Mouse (Mus musculus) midbrain, embryonic 12.5 days (tissue): Measurements from ENCODE around the gene Mfap3l. TPM values are rescaled to one million over a fixed set of nuclear protein-coding genes. Genes with fewer than 3 reads are reported as not detected.
"Not testable (repeated sequence)": the region's sequence is repeated elsewhere in the genome, so short reads cannot be mapped to it uniquely, and the experiment has no call there.

Source experiments
- ATAC-seq: fragments of 200-750 bp; cut with Nextera tagmentation; 2 replicates; pipeline ENCODE4 v1.8.0; 2017; ENCODE audit warnings: low read depth, moderate TSS enrichment, moderate library complexity; ENCODE audit not compliant: low FRiP score
- H3K27ac ChIP-seq: fragments of 300-500 bp; sonication (generic); replicated peaks from 2 replicates; pipeline ENCODE4 v1.5.1; 2016; ENCODE audit warnings: mild to moderate bottlenecking
- H3K27me3 ChIP-seq: fragments of 300-500 bp; sonication (generic); 2 replicates; pipeline ENCODE4 v1.6.1; 2016; ENCODE audit warnings: mild to moderate bottlenecking
- H3K36me3 ChIP-seq: fragments of 300-500 bp; sonication (generic); 2 replicates; pipeline ENCODE4 v1.6.1; 2016
- H3K4me1 ChIP-seq: fragments of 300-500 bp; sonication (generic); 2 replicates; pipeline ENCODE4 v1.6.1; 2016
- H3K4me2 ChIP-seq: fragments of 300-500 bp; sonication (generic); replicated peaks from 2 replicates; pipeline ENCODE4 v1.6.1; 2016; ENCODE audit warnings: mild to moderate bottlenecking, moderate library complexity
- H3K4me3 ChIP-seq: fragments of 300-500 bp; sonication (generic); 2 replicates; pipeline ENCODE4 v1.5.1; 2016; ENCODE audit warnings: mild to moderate bottlenecking
- H3K9ac ChIP-seq: fragments of 300-500 bp; sonication (generic); replicated peaks from 2 replicates; pipeline ENCODE4 v1.6.1; 2016; ENCODE audit warnings: mild to moderate bottlenecking, moderate library complexity
- H3K9me3 ChIP-seq: fragments of 300-500 bp; sonication (generic); 2 replicates; pipeline ENCODE4 v1.6.1; 2016; ENCODE audit warnings: mild to moderate bottlenecking
- WGBS: fragments of 180-500 bp; shearing (Covaris S2); methylation state at CpG from one replicate; pipeline ENCODE4 v1.1.7; 2016; 5-methylcytosine and 5-hydroxymethylcytosine counted together
- polyA plus RNA-seq: library from polyadenylated mRNA; unstranded; fragments of >200 nt; fragmentation: Nextera tagmentation; extraction: Ambion mirVana; gene quantifications from 2 replicates; pipeline ENCODE4 v1.2.1, GENCODE M21; 2016

The Mfap3l gene
- polyA plus RNA-seq, 1 experiment from 2014 or later = 1.3 TPM

DNA sequence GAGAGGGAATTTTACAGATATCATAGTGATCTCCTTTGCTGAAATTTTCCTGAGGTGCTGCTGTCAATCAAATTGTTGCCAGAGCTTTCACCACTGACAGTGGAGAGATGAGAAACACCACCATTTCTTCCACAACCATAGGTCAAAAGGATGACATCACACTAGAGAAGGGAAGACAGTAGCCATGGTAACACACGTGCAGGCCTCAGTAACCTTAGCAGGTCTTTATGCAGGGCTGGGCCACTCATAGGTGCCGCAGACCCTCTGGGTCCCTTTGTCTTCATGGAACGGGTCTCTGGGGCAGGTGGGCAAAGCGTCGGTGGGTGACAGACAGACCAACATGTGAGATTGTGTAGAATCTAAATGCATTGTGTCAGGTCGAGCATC, 25.5 kb downstream of the Mfap3l start:
- H3K4me2 ChIP-seq = no peak overlapping the region
- H3K9ac ChIP-seq = no peak overlapping the region
- no peaks in the 10 kb centered on the region for H3K27me3 ChIP-seq
- no peak overlapping the region for H3K27ac ChIP-seq
- H3K9me3 ChIP-seq = no peaks in the 10 kb centered on the region
- ATAC-seq = peak; percentile 68; the same call in 1 of the 2 replicates
- WGBS = 76% methylated on average over 6 of the region's 6 CpGs
- no peak overlapping the region for H3K4me3 ChIP-seq
- H3K36me3 ChIP-seq = no peaks in the 10 kb centered on the region
- H3K4me1 ChIP-seq = peaks cover 9% of the 10 kb centered on the region; the same call in 1 of the 2 replicates

GRCm38 (mm10) chr8:60658686-60659085, 26.1 kb downstream of the Mfap3l start:
- H3K9ac ChIP-seq, H3K9me3 ChIP-seq, H3K4me3 ChIP-seq, H3K36me3 ChIP-seq, ATAC-seq, H3K27ac ChIP-seq, H3K27me3 ChIP-seq, H3K4me1 ChIP-seq, H3K4me2 ChIP-seq: not testable (repeated sequence)
- WGBS = 69% methylated on average over 2 of the region's 2 CpGs

DNA sequence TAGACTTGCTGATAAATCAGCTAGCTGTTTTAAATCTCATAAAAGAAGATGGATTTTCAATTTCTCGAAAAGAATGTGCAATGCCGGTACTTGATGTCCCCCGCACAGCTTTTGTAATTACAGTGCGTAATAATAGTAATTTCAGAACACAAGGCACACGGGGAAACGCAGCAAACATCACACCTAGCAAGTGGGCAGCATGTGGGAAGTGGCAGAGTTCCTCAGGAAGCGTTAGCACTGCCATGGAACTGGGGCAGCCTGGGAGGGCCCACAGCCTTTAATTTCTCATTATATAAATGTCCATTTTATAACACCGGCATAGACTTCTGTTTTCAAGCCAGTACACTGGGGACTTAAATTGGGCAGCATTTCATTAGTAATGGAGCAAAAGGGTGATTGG, 27.1 kb downstream of the Mfap3l start:
- no peak overlapping the region for H3K4me2 ChIP-seq
- no peak overlapping the region for H3K4me3 ChIP-seq
- no peak for ATAC-seq

GRCm38 (mm10) chr8:60661191-60661590, 28.6 kb downstream of the Mfap3l start:
- Histone ChIP-seq H3K9me3 (no peaks in the 10 kb centered on the region), H3K36me3 (no peaks in the 10 kb centered on the region), H3K27me3 (no peaks in the 10 kb centered on the region), H3K4me3 (no peak overlapping the region), H3K9ac (no peak overlapping the region), H3K4me2 (no peak overlapping the region), H3K4me1 (peaks cover 9% of the 10 kb centered on the region; the same call in 1 of the 2 replicates), H3K27ac (no peak overlapping the region)
- ATAC-seq = no peak
- WGBS = 88% methylated on average over 2 of the region's 2 CpGs

More for the DNA sequence above, 27.1 kb downstream of the Mfap3l start:
- H3K9ac ChIP-seq = no peak overlapping the region
- WGBS = 93% methylated on average over 8 of the region's 8 CpGs
- no peak overlapping the region for H3K27ac ChIP-seq
- H3K9me3 ChIP-seq = no peaks in the 10 kb centered on the region
- no peaks in the 10 kb centered on the region for H3K27me3 ChIP-seq
- no peaks in the 10 kb centered on the region for H3K36me3 ChIP-seq
- H3K4me1 ChIP-seq = peaks cover 9% of the 10 kb centered on the region; the same call in 1 of the 2 replicates

GRCm38 (mm10) chr8:60663552-60663951, 30.9 kb downstream of the Mfap3l start:
- Histone ChIP-seq H3K4me2 (no peak overlapping the region), H3K27me3 (no peaks in the 10 kb centered on the region), H3K4me3 (no peak overlapping the region), H3K9me3 (no peaks in the 10 kb centered on the region), H3K27ac (no peak overlapping the region), H3K9ac (no peak overlapping the region), H3K36me3 (no peaks in the 10 kb centered on the region), H3K4me1 (peaks cover 1% of the 10 kb centered on the region; the same call in 1 of the 2 replicates)
- WGBS = 57% methylated on average over 5 of the region's 5 CpGs
- ATAC-seq = no peak

- Histone ChIP-seq H3K4me2 (no peak overlapping the region), H3K36me3 (no peaks in the 10 kb centered on the region), H3K27ac (no peak overlapping the region), H3K4me3 (no peak overlapping the region), H3K9ac (no peak overlapping the region), H3K27me3 (no peaks in the 10 kb centered on the region), H3K4me1 (no peaks in the 10 kb centered on the region), H3K9me3 (no peaks in the 10 kb centered on the region)
- 79% methylated on average over 4 of the region's 4 CpGs for WGBS
- no peak for ATAC-seq
Observed at GRCm38 (mm10) chr8:60665821-60666220, 33.2 kb downstream of the Mfap3l start.

GRCm38 (mm10) chr8:60666852-60667251, 34.2 kb downstream of the Mfap3l start:
- ATAC-seq = no peak
- Histone ChIP-seq H3K4me1 (no peaks in the 10 kb centered on the region), H3K9me3 (no peaks in the 10 kb centered on the region), H3K36me3 (no peaks in the 10 kb centered on the region), H3K4me2 (no peak overlapping the region), H3K27me3 (no peaks in the 10 kb centered on the region), H3K4me3 (no peak overlapping the region), H3K27ac (no peak overlapping the region), H3K9ac (no peak overlapping the region)
- 79% methylated on average over 3 of the region's 3 CpGs for WGBS

DNA sequence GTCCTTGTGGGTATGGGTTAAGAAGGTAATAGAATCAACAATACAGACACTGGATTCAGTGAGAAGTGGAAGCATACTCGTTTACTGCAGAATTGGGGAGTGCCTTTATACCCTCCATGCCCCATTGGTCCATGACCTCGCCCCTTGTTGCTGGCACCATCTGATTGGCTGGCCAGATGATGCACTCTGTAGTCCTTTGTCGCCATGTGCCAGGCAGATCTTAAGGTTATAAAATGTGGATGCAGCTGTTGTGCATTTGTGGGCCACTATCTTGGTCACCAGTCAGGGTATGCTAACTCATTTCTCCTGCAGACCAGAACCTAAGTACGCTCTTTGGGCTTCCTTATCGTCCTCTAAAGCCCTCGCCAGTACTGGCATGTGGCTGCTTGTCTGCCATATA, 46.0 kb downstream of the Mfap3l start:
- Histone ChIP-seq H3K4me2 (no peak overlapping the region), H3K9ac (no peak overlapping the region), H3K9me3 (no peaks in the 10 kb centered on the region), H3K4me1 (no peaks in the 10 kb centered on the region), H3K4me3 (no peak overlapping the region), H3K27ac (no peak overlapping the region), H3K36me3 (no peaks in the 10 kb centered on the region), H3K27me3 (no peaks in the 10 kb centered on the region)
- 88% methylated on average over 6 of the region's 6 CpGs for WGBS
- ATAC-seq = no peak

DNA sequence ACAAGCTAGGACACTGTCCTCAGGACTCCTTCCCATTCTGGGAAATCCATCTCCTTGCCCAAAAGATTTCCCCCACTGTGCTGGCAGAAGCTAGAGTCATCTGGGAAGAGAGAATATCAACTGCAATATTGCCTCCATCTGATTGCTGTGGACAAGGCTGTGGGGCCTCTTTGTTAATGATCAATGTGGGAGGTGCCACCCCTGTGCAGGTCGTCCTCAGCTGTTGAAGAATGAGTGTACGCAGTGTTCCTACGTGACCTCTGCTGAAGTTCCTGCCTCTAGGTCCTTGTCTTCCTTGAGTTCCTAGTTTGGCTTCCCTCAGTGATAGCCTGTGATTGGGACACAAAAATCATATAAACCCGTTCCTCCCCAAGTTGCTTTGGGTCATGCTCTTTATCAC, 49.2 kb downstream of the Mfap3l start:
- Histone ChIP-seq H3K4me3 (no peak overlapping the region), H3K27ac (no peak overlapping the region), H3K4me2 (no peak overlapping the region), H3K36me3 (no peaks in the 10 kb centered on the region), H3K9me3 (no peaks in the 10 kb centered on the region), H3K4me1 (no peaks in the 10 kb centered on the region), H3K27me3 (no peaks in the 10 kb centered on the region), H3K9ac (no peak overlapping the region)
- ATAC-seq = no peak
- 88% methylated on average over 4 of the region's 4 CpGs for WGBS

GRCm38 (mm10) chr8:60682340-60682739, 49.7 kb downstream of the Mfap3l start:
- H3K36me3 ChIP-seq = no peaks in the 10 kb centered on the region
- WGBS = 93% methylated on average over 2 of the region's 2 CpGs
- no peak overlapping the region for H3K9ac ChIP-seq
- H3K4me1 ChIP-seq = no peaks in the 10 kb centered on the region
- no peaks in the 10 kb centered on the region for H3K27me3 ChIP-seq
- no peak overlapping the region for H3K4me2 ChIP-seq
- no peak overlapping the region for H3K4me3 ChIP-seq
- H3K27ac ChIP-seq = no peak overlapping the region
- no peaks in the 10 kb centered on the region for H3K9me3 ChIP-seq
- ATAC-seq = no peak

DNA sequence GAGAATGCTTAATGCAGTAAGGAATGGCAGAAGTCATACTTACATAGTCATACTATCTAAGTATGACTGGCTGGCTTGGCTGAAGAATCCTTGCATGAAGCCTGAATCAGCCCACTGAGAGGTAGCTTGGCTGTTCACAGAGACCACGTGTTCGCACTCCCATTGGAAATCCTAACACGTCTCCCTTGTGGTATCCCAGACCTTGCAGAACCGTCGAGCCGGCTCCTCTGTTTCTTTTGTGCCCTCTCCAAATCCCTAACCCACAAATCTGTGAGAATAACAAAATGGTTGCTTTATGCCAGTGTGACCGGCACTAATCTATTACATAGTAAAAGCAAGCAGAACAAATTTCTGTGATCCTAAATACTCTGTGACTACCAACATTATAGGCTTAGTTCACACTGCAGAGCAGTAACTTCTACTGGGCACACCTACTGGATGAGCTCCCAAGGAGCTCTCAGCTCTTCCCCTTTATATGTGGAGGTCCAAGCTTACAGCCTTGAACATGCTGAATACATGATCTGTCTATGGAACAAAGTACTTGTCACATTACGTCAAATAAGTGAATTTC, 79.0 kb downstream of the Mfap3l start:
- H3K4me2 ChIP-seq = no peak overlapping the region
- no peaks in the 10 kb centered on the region for H3K4me1 ChIP-seq
- H3K9ac ChIP-seq = no peak overlapping the region
- H3K4me3 ChIP-seq = no peak overlapping the region
- no peak overlapping the region for H3K27ac ChIP-seq
- WGBS = 63% methylated on average over 8 of the region's 8 CpGs
- peak; percentile 96 for ATAC-seq
- H3K27me3 ChIP-seq = peaks cover 12% of the 10 kb centered on the region; the same call in 1 of the 2 replicates
- no peaks in the 10 kb centered on the region for H3K36me3 ChIP-seq
- no peaks in the 10 kb centered on the region for H3K9me3 ChIP-seq

DNA sequence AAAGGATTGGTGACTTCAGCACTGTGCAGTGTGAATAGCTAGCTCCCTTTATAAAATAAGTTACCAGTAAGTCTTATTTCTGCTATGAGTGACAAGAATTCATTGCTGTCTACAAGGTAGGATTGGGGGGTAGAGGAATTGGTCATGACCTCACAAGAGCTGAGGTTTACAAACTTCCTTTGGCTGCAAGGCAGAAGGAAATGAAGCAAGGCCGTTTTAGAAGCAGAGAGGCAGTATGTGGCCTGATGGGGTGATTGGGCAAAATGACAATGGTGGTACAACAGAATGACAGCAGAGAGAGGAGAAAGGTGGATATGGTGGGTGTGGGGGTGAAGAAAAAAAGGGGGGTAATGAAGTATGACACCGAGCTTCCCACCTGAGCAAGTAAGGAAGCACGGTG, 82.1 kb downstream of the Mfap3l start:
- Histone ChIP-seq H3K27me3 (peaks cover 15% of the 10 kb centered on the region; the same call in 1 of the 2 replicates), H3K4me1 (peaks cover 6% of the 10 kb centered on the region; the same call in 1 of the 2 replicates), H3K27ac (no peak overlapping the region), H3K9me3 (no peaks in the 10 kb centered on the region), H3K9ac (no peak overlapping the region), H3K4me2 (no peak overlapping the region), H3K4me3 (no peak overlapping the region), H3K36me3 (no peaks in the 10 kb centered on the region)
- 79% methylated on average over 3 of the region's 3 CpGs for WGBS
- no peak for ATAC-seq

- 0 out of 2 replicates have a peak, but pooled peaks have one; percentile 49 for ATAC-seq
- WGBS = 79% methylated on average over 3 of the region's 3 CpGs
- Histone ChIP-seq H3K9me3 (no peaks in the 10 kb centered on the region), H3K27me3 (peaks cover 11% of the 10 kb centered on the region; the same call in 1 of the 2 replicates), H3K9ac (no peak overlapping the region), H3K4me2 (no peak overlapping the region), H3K36me3 (no peaks in the 10 kb centered on the region), H3K27ac (no peak overlapping the region), H3K4me3 (no peak overlapping the region), H3K4me1 (peaks cover 6% of the 10 kb centered on the region; the same call in 1 of the 2 replicates)
Observed at GRCm38 (mm10) chr8:60718692-60719091, 86.1 kb downstream of the Mfap3l start.
